Mouse (Mus musculus) liver, embryonic 14.5 days (tissue): ENCODE measurements around the gene Pla2g10.

Experiments used
- CTCF ChIP-seq: IDR thresholded peaks from 2 replicates; pipeline ENCODE4 v1.5.1; 2016; ENCODE audit warnings: antibody characterized with exemption, low read depth, control low read depth
- EP300 ChIP-seq: IDR thresholded peaks from 2 replicates; pipeline ENCODE4 v1.6.1; 2016; ENCODE audit warnings: antibody characterized with exemption, low read depth

- TF ChIP-seq EP300, result no peak
- TF ChIP-seq CTCF, result no peak
These were observed 18.5 kb upstream of the Pla2g10 start for GRCm38 (mm10) chr16:13749306-13749705.
